Mouse (Mus musculus) liver, embryonic 12.5 days (tissue): ENCODE measurements at regions not wholly inside any gene's neighbourhood (a gene's known extent, or its start where the extent isn't known, plus 50 kb on each side); places are given as distances from the start of the nearest gene placed in this dataset.

Experiments
- ATAC-seq: fragments of 200-750 bp; cut with Nextera tagmentation; 2 replicates; pipeline ENCODE4 v1.8.0; 2017; ENCODE audit warnings: moderate number of reproducible peaks, mild to moderate bottlenecking, moderate library complexity
- H3K27ac ChIP-seq: fragments of 300-500 bp; sonication (generic); 2 replicates; pipeline ENCODE4 v1.5.1; 2016; ENCODE audit warnings: mild to moderate bottlenecking
- H3K27me3 ChIP-seq: fragments of 300-500 bp; sonication (generic); replicated peaks from 2 replicates; pipeline ENCODE4 v1.6.1; 2016; ENCODE audit warnings: mild to moderate bottlenecking, moderate library complexity
- H3K36me3 ChIP-seq: fragments of 300-500 bp; sonication (generic); 2 replicates; pipeline ENCODE4 v1.6.1; 2016; ENCODE audit warnings: mild to moderate bottlenecking, moderate library complexity
- H3K4me1 ChIP-seq: fragments of 300-500 bp; sonication (generic); 2 replicates; pipeline ENCODE4 v1.6.1; 2016
- H3K4me2 ChIP-seq: fragments of 300-500 bp; sonication (generic); 2 replicates; pipeline ENCODE4 v1.6.1; 2016; ENCODE audit warnings: mild to moderate bottlenecking, moderate library complexity
- H3K4me3 ChIP-seq: fragments of 300-500 bp; sonication (generic); 2 replicates; pipeline ENCODE4 v1.5.1; 2016; ENCODE audit warnings: mild to moderate bottlenecking, moderate library complexity
- H3K9ac ChIP-seq: fragments of 300-500 bp; sonication (generic); 2 replicates; pipeline ENCODE4 v1.6.1; 2016; ENCODE audit warnings: mild to moderate bottlenecking, moderate library complexity
- H3K9me3 ChIP-seq: fragments of 300-500 bp; sonication (generic); replicated peaks from 2 replicates; pipeline ENCODE4 v1.6.1; 2016; ENCODE audit warnings: mild to moderate bottlenecking, moderate library complexity
- WGBS: fragments of 180-500 bp; shearing (Covaris S2); methylation state at CpG from one replicate; pipeline ENCODE4 v1.1.7; 2016; ENCODE audit not compliant: insufficient replicate concordance; 5-methylcytosine and 5-hydroxymethylcytosine counted together

- no peak for ATAC-seq
- peaks cover 7% of the 10 kb centered on the region for H3K4me1 ChIP-seq
- H3K9me3 ChIP-seq: no peaks in the 10 kb centered on the region
- H3K4me3 ChIP-seq: no peak overlapping the region
- peaks cover 4% of the 10 kb centered on the region; the same call in 1 of the 2 replicates for H3K27me3 ChIP-seq
- no peaks in the 10 kb centered on the region for H3K36me3 ChIP-seq
- no peak overlapping the region for H3K27ac ChIP-seq
- H3K4me2 ChIP-seq: no peak overlapping the region
- 65% methylated on average over 3 of the region's 3 CpGs for WGBS
- H3K9ac ChIP-seq: no peak overlapping the region
Observed at GRCm38 (mm10) chr12:25264408-25264807, 167.5 kb upstream of the Id2 start.

- WGBS: 64% methylated on average over 3 of the region's 3 CpGs
- no peaks in the 10 kb centered on the region for H3K9me3 ChIP-seq
- no peaks in the 10 kb centered on the region for H3K27me3 ChIP-seq
- H3K4me2 ChIP-seq: no peak overlapping the region
- H3K36me3 ChIP-seq: no peaks in the 10 kb centered on the region
- H3K9ac ChIP-seq: no peak overlapping the region
- no peaks in the 10 kb centered on the region for H3K4me1 ChIP-seq
- no peak overlapping the region for H3K27ac ChIP-seq
- no peak for ATAC-seq
- no peak overlapping the region for H3K4me3 ChIP-seq
Observed at GRCm38 (mm10) chr12:25262461-25262860, 165.5 kb upstream of the Id2 start.

DNA sequence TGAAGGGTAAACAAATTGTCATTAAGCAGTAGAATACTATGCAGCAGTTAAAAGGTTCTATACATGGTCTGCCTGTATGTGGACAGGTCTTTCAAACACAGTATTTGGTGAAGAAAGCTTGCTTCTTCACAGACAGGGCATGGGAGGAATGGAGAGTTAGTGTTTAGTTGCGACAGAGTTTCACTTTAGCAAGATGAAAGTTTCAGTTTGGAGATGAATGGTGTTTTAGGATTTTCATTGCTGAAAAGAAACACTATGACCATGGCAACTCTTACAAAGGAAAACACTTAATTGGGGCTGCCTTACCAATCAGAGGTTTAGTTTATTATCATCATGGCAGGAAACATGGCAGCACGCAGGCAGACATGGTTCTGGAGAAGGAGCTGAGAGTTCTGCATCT is 162.2 kb upstream of the Id2 start:
- 66% methylated on average over 2 of the region's 2 CpGs for WGBS
- H3K9me3 ChIP-seq: no peaks in the 10 kb centered on the region
- no peaks in the 10 kb centered on the region for H3K36me3 ChIP-seq
- no peak overlapping the region for H3K4me2 ChIP-seq
- ATAC-seq: no peak
- no peak overlapping the region for H3K9ac ChIP-seq
- H3K4me3 ChIP-seq: no peak overlapping the region
- no peaks in the 10 kb centered on the region for H3K4me1 ChIP-seq
- H3K27ac ChIP-seq: no peak overlapping the region
- no peaks in the 10 kb centered on the region for H3K27me3 ChIP-seq

DNA sequence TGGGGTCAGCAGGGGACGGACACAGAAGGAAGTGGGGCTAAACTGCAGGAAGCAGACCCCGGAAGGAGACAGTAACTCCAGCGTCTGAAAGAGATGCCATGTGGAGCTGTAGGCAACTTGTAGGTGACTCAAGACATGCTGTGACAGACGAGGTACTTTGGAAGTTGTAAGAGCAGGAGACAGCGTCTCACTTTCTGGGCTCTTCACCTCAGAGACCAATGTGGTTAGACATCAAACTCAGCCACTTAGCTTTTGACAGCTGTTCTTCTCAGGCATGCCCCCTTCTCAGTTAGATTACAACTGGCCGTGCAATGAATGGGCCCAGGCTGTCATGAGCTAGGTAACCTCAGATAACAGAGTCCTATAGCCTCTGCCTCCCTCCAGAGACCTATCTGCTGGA is 159.3 kb upstream of the Id2 start:
- no peaks in the 10 kb centered on the region for H3K9me3 ChIP-seq
- no peak overlapping the region for H3K9ac ChIP-seq
- no peak overlapping the region for H3K27ac ChIP-seq
- H3K4me2 ChIP-seq: no peak overlapping the region
- WGBS: 24% methylated on average over 6 of the region's 6 CpGs
- H3K27me3 ChIP-seq: no peaks in the 10 kb centered on the region
- no peaks in the 10 kb centered on the region for H3K4me1 ChIP-seq
- H3K4me3 ChIP-seq: no peak overlapping the region
- H3K36me3 ChIP-seq: no peaks in the 10 kb centered on the region
- ATAC-seq: no peak

DNA sequence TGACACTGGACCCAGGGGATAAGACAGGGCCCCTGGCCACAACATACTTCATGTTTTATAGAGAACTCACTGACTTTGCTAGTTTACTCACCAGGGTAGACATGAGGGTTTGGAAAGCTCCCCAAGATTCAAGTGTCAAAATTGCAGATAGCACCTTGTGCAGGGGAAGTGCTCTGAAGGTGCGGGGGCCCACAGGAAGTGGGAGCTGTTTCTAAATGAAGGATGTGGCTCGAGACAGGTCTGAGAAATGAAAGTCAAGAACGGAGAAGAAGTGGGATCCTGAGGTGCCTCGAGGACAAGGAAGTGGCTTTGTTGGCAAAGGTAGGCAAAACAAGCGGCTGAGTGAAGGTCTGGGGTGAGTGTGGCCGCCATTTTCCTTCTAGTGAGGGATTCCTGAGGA is 157.8 kb upstream of the Id2 start:
- H3K4me1 ChIP-seq: 0 out of 2 replicates have a peak, but pooled peaks cover 3% of the 10 kb centered on the region
- no peaks in the 10 kb centered on the region for H3K36me3 ChIP-seq
- no peak overlapping the region for H3K27ac ChIP-seq
- H3K4me2 ChIP-seq: no peak overlapping the region
- no peaks in the 10 kb centered on the region for H3K9me3 ChIP-seq
- no peak for ATAC-seq
- no peak overlapping the region for H3K9ac ChIP-seq
- H3K27me3 ChIP-seq: no peaks in the 10 kb centered on the region
- 28% methylated on average over 6 of the region's 6 CpGs for WGBS
- no peak overlapping the region for H3K4me3 ChIP-seq

- no peak overlapping the region for H3K9ac ChIP-seq
- no peak overlapping the region for H3K4me2 ChIP-seq
- no peaks in the 10 kb centered on the region for H3K27me3 ChIP-seq
- H3K27ac ChIP-seq: no peak overlapping the region
- H3K36me3 ChIP-seq: no peaks in the 10 kb centered on the region
- no peak overlapping the region for H3K4me3 ChIP-seq
- 79% methylated on average over 6 of the region's 6 CpGs for whole genome bisulfite sequencing
- no peak for ATAC-seq
- no peaks in the 10 kb centered on the region for H3K9me3 ChIP-seq
- H3K4me1 ChIP-seq: 0 out of 2 replicates have a peak, but pooled peaks cover 10% of the 10 kb centered on the region
Observed at GRCm38 (mm10) chr12:25252776-25253510, 156.0 kb upstream of the Id2 start.

- H3K4me3 ChIP-seq: no peak overlapping the region
- H3K27ac ChIP-seq: no peak overlapping the region
- H3K9me3 ChIP-seq: no peaks in the 10 kb centered on the region
- no peak for ATAC-seq
- no peak overlapping the region for H3K9ac ChIP-seq
- no peaks in the 10 kb centered on the region for H3K36me3 ChIP-seq
- 18% methylated on average over 4 of the region's 4 CpGs for WGBS
- 0 out of 2 replicates have a peak, but pooled peaks cover under 1% of the 10 kb centered on the region for H3K27me3 ChIP-seq
- no peak overlapping the region for H3K4me2 ChIP-seq
- 0 out of 2 replicates have a peak, but pooled peaks cover 10% of the 10 kb centered on the region for H3K4me1 ChIP-seq
Observed at GRCm38 (mm10) chr12:25251411-25252171, 154.7 kb upstream of the Id2 start.

- WGBS: 64% methylated on average over 3 of the region's 3 CpGs
- Histone ChIP-seq H3K4me1 (0 out of 2 replicates have a peak, but pooled peaks cover 10% of the 10 kb centered on the region), H3K4me2 (no peak overlapping the region), H3K4me3 (no peak overlapping the region), H3K36me3 (no peaks in the 10 kb centered on the region), H3K9me3 (no peaks in the 10 kb centered on the region), H3K27ac (no peak overlapping the region), H3K27me3 (0 out of 2 replicates have a peak, but pooled peaks cover 3% of the 10 kb centered on the region), H3K9ac (no peak overlapping the region)
- ATAC-seq: no peak
Observed at GRCm38 (mm10) chr12:25250881-25251280, 153.9 kb upstream of the Id2 start.

DNA sequence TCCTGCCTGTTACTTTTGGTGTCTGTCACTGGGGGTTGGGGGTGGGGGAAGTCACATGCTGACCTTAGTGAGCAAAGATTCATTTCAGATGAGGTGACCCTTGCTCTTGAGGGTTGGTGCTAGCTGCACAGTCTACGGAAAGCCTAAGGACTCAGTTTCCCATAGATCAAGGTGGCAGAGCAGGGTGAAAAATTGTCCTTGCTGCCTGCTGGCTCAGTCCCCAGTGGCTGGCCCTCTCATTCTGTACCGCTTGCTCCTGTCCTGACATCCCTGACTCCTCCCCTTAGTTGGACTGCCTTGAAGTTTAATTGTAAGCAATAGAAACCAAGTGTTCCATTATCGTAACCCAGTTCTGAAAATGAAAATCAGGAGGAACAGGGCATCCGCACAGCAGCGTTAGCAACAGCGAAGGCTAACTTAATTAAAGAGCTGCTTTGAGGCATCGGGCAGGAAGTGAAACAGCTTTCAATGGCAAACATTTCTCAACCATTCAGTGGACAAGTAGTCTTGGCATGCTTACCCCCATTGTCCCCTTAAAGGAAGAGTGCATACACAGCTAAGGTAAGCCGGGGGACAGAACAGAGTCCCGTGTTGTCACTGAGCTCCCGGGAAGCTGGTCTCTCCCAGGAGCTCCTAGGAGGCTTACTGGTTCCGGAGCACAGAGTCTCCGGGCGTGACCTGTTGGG is 151.9 kb upstream of the Id2 start:
- no peaks in the 10 kb centered on the region for H3K36me3 ChIP-seq
- no peak for ATAC-seq

DNA sequence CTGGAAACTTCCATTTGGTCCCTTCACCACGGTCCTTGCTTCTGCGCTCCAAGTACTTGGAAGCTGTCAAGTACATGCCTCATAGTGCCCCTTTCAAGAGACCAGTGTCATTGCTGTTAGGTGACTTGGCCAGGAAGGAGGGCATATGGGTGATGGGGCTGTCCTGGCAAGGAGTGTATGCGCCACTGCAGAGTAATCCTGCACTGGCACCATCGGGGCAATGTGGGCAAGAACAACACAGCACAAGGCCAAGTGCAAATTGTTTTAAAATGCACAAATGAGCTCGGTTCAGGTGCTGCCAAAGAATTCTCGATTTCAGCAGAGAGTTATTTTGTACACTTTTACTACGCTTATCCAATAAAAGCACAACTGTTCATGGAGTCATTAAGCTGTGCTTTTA is 149.6 kb upstream of the Id2 start:
- WGBS: 69% methylated on average over 7 of the region's 7 CpGs
- Histone ChIP-seq H3K4me1 (0 out of 2 replicates have a peak, but pooled peaks cover 10% of the 10 kb centered on the region), H3K27ac (no peak overlapping the region), H3K4me3 (no peak overlapping the region), H3K36me3 (no peaks in the 10 kb centered on the region), H3K27me3 (0 out of 2 replicates have a peak, but pooled peaks cover 3% of the 10 kb centered on the region), H3K9ac (no peak overlapping the region), H3K4me2 (no peak overlapping the region), H3K9me3 (no peaks in the 10 kb centered on the region)
- ATAC-seq: no peak

More for the DNA sequence above, 151.9 kb upstream of the Id2 start:
- no peak overlapping the region for H3K4me3 ChIP-seq
- no peaks in the 10 kb centered on the region for H3K9me3 ChIP-seq
- H3K4me2 ChIP-seq: no peak overlapping the region
- H3K27me3 ChIP-seq: 0 out of 2 replicates have a peak, but pooled peaks cover 3% of the 10 kb centered on the region
- no peak overlapping the region for H3K27ac ChIP-seq
- H3K9ac ChIP-seq: no peak overlapping the region
- 0 out of 2 replicates have a peak, but pooled peaks cover 10% of the 10 kb centered on the region for H3K4me1 ChIP-seq
- WGBS: 71% methylated on average over 13 of the region's 13 CpGs

DNA sequence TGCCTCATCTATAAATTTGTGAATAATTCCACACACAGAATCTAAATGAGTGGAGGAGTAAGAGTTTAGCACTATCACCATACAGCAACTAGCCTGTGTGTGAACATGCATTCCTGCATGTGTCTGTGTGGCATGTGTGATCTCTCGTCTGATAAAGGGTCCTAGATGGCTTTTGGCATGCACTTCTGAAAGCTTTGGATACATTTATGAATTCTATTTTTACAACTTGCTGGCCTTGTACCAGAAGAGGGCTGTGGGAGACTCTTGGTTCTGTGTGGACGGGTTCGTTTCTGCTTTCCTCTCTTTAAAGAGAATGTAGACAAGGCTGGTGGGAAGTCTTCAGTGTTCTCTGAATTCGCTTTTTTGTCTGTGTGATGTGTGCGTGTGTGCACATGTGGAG is 148.7 kb upstream of the Id2 start:
- Histone ChIP-seq H3K4me2 (no peak overlapping the region), H3K9ac (no peak overlapping the region), H3K4me3 (no peak overlapping the region), H3K27ac (no peak overlapping the region), H3K9me3 (no peaks in the 10 kb centered on the region), H3K27me3 (0 out of 2 replicates have a peak, but pooled peaks cover 8% of the 10 kb centered on the region), H3K4me1 (0 out of 2 replicates have a peak, but pooled peaks cover 10% of the 10 kb centered on the region), H3K36me3 (no peaks in the 10 kb centered on the region)
- 65% methylated on average over 5 of the region's 5 CpGs for WGBS
- no peak for ATAC-seq

DNA sequence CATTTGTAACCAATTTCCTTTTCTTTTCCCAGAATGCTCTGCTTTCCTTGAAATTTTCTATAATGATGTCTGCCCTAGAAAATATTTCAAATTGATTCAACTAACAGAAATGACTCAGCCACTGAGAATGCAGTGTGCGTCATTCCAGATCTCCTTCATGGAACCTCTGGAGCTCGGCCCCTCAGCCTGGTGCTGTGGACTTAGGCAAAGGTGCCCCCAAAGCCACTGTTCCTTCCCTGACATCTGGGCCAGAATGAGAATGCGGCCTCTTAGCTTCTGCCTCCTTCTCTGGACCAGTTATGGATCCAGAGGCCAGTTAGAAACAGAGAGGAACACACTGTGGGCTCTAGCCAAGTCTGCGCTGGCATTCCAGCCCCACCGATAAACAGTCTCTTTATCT is 148.3 kb upstream of the Id2 start:
- Histone ChIP-seq H3K9ac (no peak overlapping the region), H3K9me3 (no peaks in the 10 kb centered on the region), H3K27ac (no peak overlapping the region), H3K4me3 (no peak overlapping the region), H3K36me3 (no peaks in the 10 kb centered on the region), H3K4me2 (no peak overlapping the region), H3K27me3 (0 out of 2 replicates have a peak, but pooled peaks cover 8% of the 10 kb centered on the region), H3K4me1 (0 out of 2 replicates have a peak, but pooled peaks cover 10% of the 10 kb centered on the region)
- 71% methylated on average over 5 of the region's 5 CpGs for WGBS
- ATAC-seq: no peak
